Mouse (Mus musculus): Measurements from ENCODE around the gene Slc35f6.
"Not testable (repeated sequence)": the region's sequence is repeated elsewhere in the genome, so short reads cannot be mapped to it uniquely, and the experiment has no call there.

The Slc35f6 gene

DNA sequence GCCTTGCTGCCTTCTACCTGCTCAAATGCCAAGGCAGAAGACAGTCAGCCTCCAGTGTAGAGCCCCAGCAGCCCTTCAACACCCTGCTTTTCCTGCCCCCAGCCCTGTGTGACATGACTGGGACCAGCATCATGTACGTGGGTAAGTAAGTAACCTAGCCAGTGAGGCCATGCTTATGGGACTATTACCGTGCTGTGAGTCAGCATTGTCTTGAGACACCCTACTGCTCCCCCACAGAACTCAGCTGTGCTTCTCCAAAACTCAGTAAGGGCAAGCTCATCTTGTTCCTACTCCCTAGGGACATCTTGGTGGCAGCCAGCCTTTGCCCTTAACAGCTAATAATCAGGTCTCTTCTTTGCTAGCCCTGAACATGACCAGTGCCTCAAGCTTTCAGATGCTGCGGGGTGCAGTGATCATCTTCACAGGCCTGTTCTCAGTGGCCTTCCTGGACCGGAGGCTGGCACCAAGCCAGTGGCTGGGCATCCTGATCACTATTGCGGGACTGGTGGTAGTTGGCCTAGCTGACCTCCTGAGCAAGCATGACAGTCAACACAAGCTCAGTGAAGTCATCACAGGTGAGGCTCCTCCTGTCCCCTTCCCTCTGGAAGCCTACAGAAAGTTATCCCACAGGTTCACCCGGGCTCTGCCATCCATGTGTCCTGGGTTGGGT is 7.9 kb downstream of the Slc35f6 start:
- DNase-seq (ENCODE audit: low spot score in 2 of 2) = no peak

- DNase-seq (ENCODE audit: low spot score in 2 of 2) = no peak
These were observed 11.3 kb downstream of the Slc35f6 start for GRCm38 (mm10) chr5:30659042-30659441.

- DNase-seq (ENCODE audit: low spot score in 2 of 2) = no peak
These were observed 12.5 kb downstream of the Slc35f6 start for GRCm38 (mm10) chr5:30660278-30660677.

- no peak for DNase-seq (ENCODE audit: low spot score in 2 of 2)
These were observed 13.1 kb downstream of the Slc35f6 start for GRCm38 (mm10) chr5:30660813-30661212.

- DNase-seq (ENCODE audit: low spot score in 2 of 2) = no peak
These were observed 17.6 kb downstream of the Slc35f6 start for GRCm38 (mm10) chr5:30665360-30665759.

GRCm38 (mm10) chr5:30665968-30666367 is 18.2 kb downstream of the Slc35f6 start:
- no peak for DNase-seq (ENCODE audit: low spot score in 2 of 2)

GRCm38 (mm10) chr5:30666391-30667195 is 18.9 kb downstream of the Slc35f6 start, which contains the start of gene Cenpa:
Cenpa (plus strand) TSS chr5:30666777.
- peak; percentile 79 to 82 for DNase-seq (ENCODE audit: low spot score in 2 of 2)

- DNase-seq (ENCODE audit: low spot score in 2 of 2) = no peak
These were observed 19.5 kb downstream of the Slc35f6 start for GRCm38 (mm10) chr5:30667215-30667614.

GRCm38 (mm10) chr5:30667686-30668085 is 20.0 kb downstream of the Slc35f6 start:
- no peak for DNase-seq (ENCODE audit: low spot score in 2 of 2)

DNA sequence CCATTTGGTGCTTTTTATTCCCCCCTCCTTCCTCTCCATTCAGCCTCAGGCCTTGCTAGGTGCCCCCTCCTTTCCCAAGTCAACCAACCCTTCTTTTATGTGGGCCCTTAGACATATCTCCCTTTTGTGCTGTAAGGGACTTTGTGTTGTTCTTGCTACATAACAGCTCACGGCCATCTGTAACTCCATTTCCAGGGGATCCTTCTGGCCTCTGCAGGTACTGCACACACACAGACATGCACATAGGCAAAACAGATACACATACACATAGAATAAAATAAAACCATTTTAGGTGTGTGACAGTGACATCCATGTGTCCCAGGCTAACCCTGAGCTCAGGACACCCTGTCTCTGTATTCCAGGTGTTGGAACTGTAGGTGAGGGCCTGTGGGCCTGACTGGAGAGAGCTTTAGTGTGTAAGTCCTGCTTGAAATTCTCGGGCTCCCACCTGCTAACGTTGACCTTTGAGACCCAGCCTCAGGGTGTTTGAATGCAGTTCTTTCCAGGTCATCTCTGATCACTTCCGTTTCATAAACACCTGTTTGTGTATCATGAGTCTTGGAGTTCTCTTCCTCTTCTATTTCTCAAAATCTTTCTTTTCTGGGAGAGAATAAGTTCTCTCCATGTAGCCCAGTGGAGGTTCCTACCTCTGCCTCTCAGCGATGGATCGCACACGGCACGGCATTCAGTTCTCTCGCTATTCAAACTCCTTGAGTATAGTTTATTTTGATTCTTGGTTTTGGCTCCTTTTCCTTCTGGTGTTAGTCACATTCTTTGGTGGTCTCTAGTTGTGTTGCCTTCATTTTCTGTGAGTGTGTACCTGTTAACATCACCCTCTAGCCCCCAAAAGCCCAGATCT is 21.1 kb downstream of the Slc35f6 start:
- no peak for DNase-seq (ENCODE audit: low spot score in 2 of 2)

DNA sequence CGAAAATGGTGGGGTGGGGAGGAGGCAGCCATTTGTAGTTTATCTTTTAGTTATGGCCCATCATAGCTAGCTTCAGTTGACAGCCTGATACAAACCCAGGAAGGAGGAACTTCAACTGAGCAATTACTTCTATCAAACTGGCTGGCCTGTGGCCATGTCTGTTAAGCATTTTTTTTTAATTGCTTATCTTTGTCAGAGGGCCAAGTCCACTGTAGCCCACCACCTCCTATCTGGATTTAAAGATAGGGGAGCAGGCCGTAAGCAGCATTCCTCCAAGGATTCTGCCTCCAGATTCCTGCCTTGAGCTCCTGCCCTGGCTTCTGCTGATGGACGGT is 21.7 kb downstream of the Slc35f6 start:
- DNase-seq (ENCODE audit: low spot score in 2 of 2) = no peak

DNA sequence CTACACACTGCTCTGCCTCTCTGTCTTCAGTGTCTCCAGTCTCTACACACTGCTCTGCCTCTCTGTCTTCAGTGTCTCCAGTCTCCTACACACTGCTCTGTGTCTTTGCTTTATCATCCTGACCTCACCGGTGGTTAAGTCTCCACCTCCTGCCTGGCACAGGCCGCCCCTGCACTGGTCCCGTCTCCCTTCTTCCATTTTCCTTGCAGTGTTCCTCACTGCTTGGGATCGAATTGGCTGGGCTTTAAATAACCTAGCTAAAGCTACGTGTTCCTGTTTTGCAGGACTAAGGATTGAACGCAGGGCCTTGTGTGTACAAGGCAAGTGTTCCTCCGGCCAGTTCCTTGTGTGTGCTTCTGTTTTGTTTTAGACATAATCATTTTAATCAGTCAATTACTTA is 22.4 kb downstream of the Slc35f6 start:
- no peak for DNase-seq (ENCODE audit: low spot score in 2 of 2)

GRCm38 (mm10) chr5:30674001-30674400 is 26.3 kb downstream of the Slc35f6 start:
- no peak for DNase-seq (ENCODE audit: low spot score in 2 of 2)

GRCm38 (mm10) chr5:30676800-30677199 is 29.1 kb downstream of the Slc35f6 start:
- DNase-seq (ENCODE audit: low spot score in 2 of 2) = no peak

DNA sequence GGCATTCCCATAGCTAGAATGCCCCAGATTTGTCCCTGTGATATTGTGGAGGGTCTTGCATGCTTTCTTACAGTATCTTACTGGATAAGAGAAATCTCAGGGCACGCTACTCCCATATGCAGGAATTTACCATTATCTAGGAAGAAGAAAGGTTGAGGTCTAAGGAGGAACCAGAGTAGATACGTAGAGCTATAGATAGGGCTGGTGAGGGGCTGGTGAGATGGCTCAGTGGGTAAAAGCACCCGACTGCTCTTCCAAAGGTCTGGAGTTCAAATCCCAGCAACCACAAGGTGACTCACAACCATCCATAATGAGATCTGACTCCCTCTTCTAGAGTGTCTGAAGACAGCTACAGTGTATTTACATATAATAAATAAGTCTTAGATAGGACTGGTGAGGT is 30.3 kb downstream of the Slc35f6 start:
- not testable (repeated sequence) for DNase-seq (ENCODE audit: low spot score in 2 of 2)

- no peak for DNase-seq (ENCODE audit: low spot score in 2 of 2)
These were observed 31.1 kb downstream of the Slc35f6 start for GRCm38 (mm10) chr5:30678722-30679296.

DNA sequence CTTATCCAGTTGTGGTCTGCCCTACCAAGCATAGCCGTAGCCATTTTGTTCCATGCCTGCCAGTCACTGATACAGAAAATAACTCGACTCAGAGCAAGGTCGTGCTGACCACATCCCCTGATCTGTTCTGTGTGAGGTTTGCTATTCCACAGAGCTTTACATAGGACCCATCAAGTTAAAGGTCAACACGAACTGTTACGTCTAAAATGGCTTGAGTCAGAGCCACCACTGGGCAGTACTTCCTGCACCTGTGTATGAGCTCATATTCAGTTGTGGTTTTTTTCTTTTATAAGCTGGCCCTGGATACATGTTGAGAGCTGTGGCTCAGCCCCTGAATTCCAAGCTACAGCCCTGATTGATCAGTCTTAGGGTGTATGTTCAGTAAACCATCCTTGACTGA is 31.9 kb downstream of the Slc35f6 start:
- DNase-seq (ENCODE audit: low spot score in 2 of 2) = no peak

GRCm38 (mm10) chr5:30681970-30682369 is 34.2 kb downstream of the Slc35f6 start:
- DNase-seq (ENCODE audit: low spot score in 2 of 2) = no peak

DNA sequence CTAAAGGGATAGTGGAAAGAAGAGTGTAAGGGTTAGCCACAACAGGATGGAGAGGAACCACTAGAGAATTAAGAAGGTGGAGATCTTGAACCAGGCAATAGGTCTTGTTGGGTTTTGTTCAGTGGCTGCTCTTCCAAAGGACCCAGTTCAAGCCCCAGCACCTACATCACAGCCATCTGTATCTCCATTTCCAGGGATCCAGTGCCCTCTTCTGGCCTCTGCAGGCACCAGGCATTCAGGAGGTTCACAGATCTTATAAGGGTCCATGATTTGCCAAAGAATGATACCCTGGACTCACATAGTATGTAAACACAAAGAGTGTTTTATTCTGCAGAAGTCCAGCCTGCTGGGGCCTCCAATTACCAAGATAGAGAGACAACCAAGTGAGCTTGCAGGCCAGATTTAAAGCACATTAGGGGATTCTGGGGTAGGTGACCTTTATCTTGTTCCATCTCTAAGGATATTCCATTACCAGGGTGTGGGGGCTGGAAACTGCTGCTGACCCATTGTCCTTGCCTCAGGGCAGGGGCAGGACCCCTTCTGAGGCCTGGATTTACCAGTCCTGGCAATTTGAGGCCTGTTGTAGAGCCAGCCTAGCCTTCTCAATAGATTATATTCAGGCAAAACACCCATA is 35.4 kb downstream of the Slc35f6 start:
- DNase-seq (ENCODE audit: low spot score in 2 of 2) = no peak

DNA sequence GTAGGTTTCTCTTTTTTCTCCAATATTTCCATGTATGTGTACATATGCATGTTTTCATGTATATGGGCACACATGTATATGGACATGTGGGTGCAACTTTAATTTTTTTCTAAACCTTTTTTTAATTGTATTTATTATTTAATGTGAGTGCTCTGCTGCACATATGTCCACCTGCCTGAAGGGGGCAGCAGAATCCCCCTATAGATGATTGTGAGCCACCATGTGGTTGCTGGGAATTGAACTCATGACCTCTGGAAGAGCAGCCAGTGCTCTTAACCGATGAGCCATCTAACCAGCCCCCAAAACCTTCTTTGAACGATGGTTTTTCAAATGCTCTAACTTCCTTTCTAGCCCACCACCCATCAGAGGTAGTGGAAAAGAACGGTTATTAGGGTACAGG is 36.3 kb downstream of the Slc35f6 start:
- no peak for DNase-seq (ENCODE audit: low spot score in 2 of 2)

GRCm38 (mm10) chr5:30686781-30687180 is 39.0 kb downstream of the Slc35f6 start:
- no peak for DNase-seq (ENCODE audit: low spot score in 2 of 2)
